Comparison of ENCODE assay signal across 23 mouse cellular contexts in genomic region chr4:133817356-133817755, GRCm38 (mm10).
DNase-seq lines count a peak whose midpoint lies in the region; ATAC-seq and TF ChIP-seq lines count a peak whose summit lies in the region.
"Had no signal": no experiment of that assay in that cellular context is flagged by ENCODE, and none has a peak within 500 bp of the region (broad histone marks: within the 10 kb centered on the region; RNA-seq: fewer than 3 reads in every experiment).

No protein-coding gene starts in this region.

- no peak overlapping the region for H3K4me2 ChIP-seq in intestine, postnatal 0 days (replicated peaks; ENCODE audit: low read depth)
- no peak overlapping the region for H3K4me2 ChIP-seq in intestine, embryonic 15.5 days (replicated peaks)
- H3K4me2 ChIP-seq in stomach, postnatal 0 days (replicated peaks; ENCODE audit: low read depth): no peak overlapping the region
- H3K4me2 ChIP-seq: forebrain, embryonic 12.5 days; hindbrain, embryonic 14.5 days had no signal

- no peak for DNase-seq in testis, postnatal 10 days (ENCODE audit: low spot score)
- peak; percentile 46 for DNase-seq in R1 (ENCODE audit: low read depth, low spot score)
- no peak for DNase-seq in stomach, postnatal 0 days (ENCODE audit: low spot score)
- DNase-seq in frontal cortex, adult 2 months (ENCODE audit: extremely low spot score in 1 of 2, low spot score in 1 of 2): no peak
- no peak for DNase-seq in left cerebral cortex, adult 8-10 months (ENCODE audit: low spot score in 2 of 2)
- DNase-seq: adrenal gland, postnatal 25 days; cerebellum, adult 18-20 months; cerebellum, postnatal 36 days; gastrocnemius, postnatal 10 days; heart, adult 18-20 months; heart, postnatal 36 days; kidney, postnatal 14 days; lung, postnatal 4 days; thymus, postnatal 14 days had no signal

- H3K9ac ChIP-seq in intestine, postnatal 0 days (ENCODE audit: low read depth, low read length): no peak overlapping the region
- H3K9ac ChIP-seq in intestine, embryonic 15.5 days: no peak overlapping the region
- no peak overlapping the region for H3K9ac ChIP-seq in stomach, postnatal 0 days (ENCODE audit: low read length)
- H3K9ac ChIP-seq: forebrain, embryonic 12.5 days; hindbrain, embryonic 14.5 days; lung, embryonic 15.5 days had no signal

- no peaks in the 10 kb centered on the region for H3K4me1 ChIP-seq in intestine, postnatal 0 days (replicated peaks; ENCODE audit: control insufficient read depth, insufficient read depth, low read length)
- H3K4me1 ChIP-seq in intestine, embryonic 15.5 days (replicated peaks): peaks cover 18% of the 10 kb centered on the region
- H3K4me1 ChIP-seq in testis, adult 2 months (ENCODE audit: control insufficient read depth, insufficient read depth, low read length): peaks cover 7% of the 10 kb centered on the region
- peaks cover 5% of the 10 kb centered on the region; the same call in 1 of the 2 replicates for H3K4me1 ChIP-seq in stomach, postnatal 0 days (replicated peaks; ENCODE audit: control insufficient read depth, insufficient read depth)

- H3K9me3 ChIP-seq in intestine, postnatal 0 days (ENCODE audit: control insufficient read depth): no peaks in the 10 kb centered on the region
- no peaks in the 10 kb centered on the region for H3K9me3 ChIP-seq in intestine, embryonic 15.5 days
- H3K9me3 ChIP-seq in stomach, postnatal 0 days (ENCODE audit: control insufficient read depth, low read length): no peaks in the 10 kb centered on the region
- H3K9me3 ChIP-seq: forebrain, embryonic 12.5 days; limb, embryonic 10.5 days; lung, embryonic 15.5 days had no signal

- no peak for TF ChIP-seq POLR2A in testis, adult 2 months (IDR thresholded peaks at IDR 0.05; ENCODE audit: control insufficient read depth, low read depth, low read length)

- no peaks in the 10 kb centered on the region for H3K36me3 ChIP-seq in intestine, postnatal 0 days (ENCODE audit: control insufficient read depth, insufficient read depth)
- no peaks in the 10 kb centered on the region for H3K36me3 ChIP-seq in intestine, embryonic 15.5 days
- H3K36me3 ChIP-seq in testis, adult 2 months (ENCODE audit: control insufficient read depth, insufficient read depth, low read length): no peaks in the 10 kb centered on the region
- H3K36me3 ChIP-seq in stomach, postnatal 0 days (ENCODE audit: control insufficient read depth, insufficient read depth, low read length): no peaks in the 10 kb centered on the region
- H3K36me3 ChIP-seq: forebrain, embryonic 12.5 days; lung, embryonic 15.5 days had no signal

- no peak overlapping the region for H3K4me3 ChIP-seq in intestine, postnatal 0 days (ENCODE audit: low read depth, low read length)
- H3K4me3 ChIP-seq in intestine, embryonic 15.5 days (replicated peaks): no peak overlapping the region
- H3K4me3 ChIP-seq in testis, adult 2 months (ENCODE audit: control insufficient read depth, low read depth, low read length): peak overlapping the region; percentile 56
- no peak overlapping the region for H3K4me3 ChIP-seq in stomach, postnatal 0 days (ENCODE audit: low read depth, low read length)
- H3K4me3 ChIP-seq: forebrain, embryonic 12.5 days; left cerebral cortex, adult 2 months; limb, embryonic 10.5 days; lung, embryonic 15.5 days had no signal

- TF ChIP-seq CTCF in intestine, postnatal 0 days (IDR thresholded peaks at IDR 0.05; ENCODE audit: low read depth): peak; percentile 19; the same call in 1 of the 2 replicates
- no peak for TF ChIP-seq CTCF in testis, adult 2 months (IDR thresholded peaks at IDR 0.05; ENCODE audit: control insufficient read depth, insufficient read depth, insufficient replicate concordance, low read depth, low read length)
- peak; percentile 23; the same call in 1 of the 2 replicates for TF ChIP-seq CTCF in stomach, postnatal 0 days (IDR thresholded peaks at IDR 0.05; ENCODE audit: low read depth)

- WGBS in intestine, postnatal 0 days: 94% methylated on average over 5 of the region's 5 CpGs
- WGBS in intestine, embryonic 15.5 days: 96% methylated on average over 5 of the region's 5 CpGs
- WGBS in stomach, postnatal 0 days: 91% methylated on average over 5 of the region's 5 CpGs

- no peak overlapping the region for H3K27ac ChIP-seq in intestine, postnatal 0 days (ENCODE audit: low read depth, low read length)
- H3K27ac ChIP-seq in intestine, embryonic 15.5 days: no peak overlapping the region
- H3K27ac ChIP-seq in testis, adult 2 months (ENCODE audit: control insufficient read depth, insufficient read depth, low read depth, low read length): no peak overlapping the region
- no peak overlapping the region for H3K27ac ChIP-seq in stomach, postnatal 0 days (replicated peaks)
- H3K27ac ChIP-seq: forebrain, embryonic 12.5 days; hindbrain, embryonic 14.5 days had no signal

- ATAC-seq in intestine, postnatal 0 days: no peak
- no peak for ATAC-seq in intestine, embryonic 15.5 days
- ATAC-seq in stomach, postnatal 0 days (ENCODE audit: low FRiP score, low TSS enrichment): no peak
- ATAC-seq: intestine, embryonic 16.5 days had no signal

- no peak for TF ChIP-seq EP300 in stomach, postnatal 0 days (optimal IDR thresholded peaks at IDR 0.05)

- no peaks in the 10 kb centered on the region for H3K27me3 ChIP-seq in intestine, postnatal 0 days (replicated peaks; ENCODE audit: control insufficient read depth, insufficient read depth, low read length)
- H3K27me3 ChIP-seq in intestine, embryonic 15.5 days (replicated peaks): no peaks in the 10 kb centered on the region
- no peaks in the 10 kb centered on the region for H3K27me3 ChIP-seq in testis, adult 2 months (ENCODE audit: control insufficient read depth, insufficient read depth, low read length)
- H3K27me3 ChIP-seq in stomach, postnatal 0 days (ENCODE audit: control insufficient read depth, insufficient read depth, low read length): no peaks in the 10 kb centered on the region
- H3K27me3 ChIP-seq: lung, embryonic 15.5 days had no signal
